Mouse (Mus musculus): ENCODE measurements around the gene AL607142.1.

- no peak for TF ChIP-seq CTCF (conservative IDR thresholded peaks at IDR 0.05; ENCODE audit: low read length)
- no peak for TF ChIP-seq NANOG (IDR thresholded peaks at IDR 0.05; ENCODE audit: borderline replicate concordance, low read length)
- TF ChIP-seq POU5F1 (IDR thresholded peaks at IDR 0.05; ENCODE audit: borderline replicate concordance, low read length): no peak
Measured at GRCm38 (mm10) chr4:120116312-120116711, 51.5 kb downstream of the AL607142.1 start.
